Mouse (Mus musculus): ENCODE measurements around the gene Gm4131. TPM values are rescaled to one million over a fixed set of nuclear protein-coding genes. Genes with fewer than 3 reads are reported as not detected.

Gm4131 gene
- total RNA-seq, 2 experiments from 2014 or later = not detected

DNA sequence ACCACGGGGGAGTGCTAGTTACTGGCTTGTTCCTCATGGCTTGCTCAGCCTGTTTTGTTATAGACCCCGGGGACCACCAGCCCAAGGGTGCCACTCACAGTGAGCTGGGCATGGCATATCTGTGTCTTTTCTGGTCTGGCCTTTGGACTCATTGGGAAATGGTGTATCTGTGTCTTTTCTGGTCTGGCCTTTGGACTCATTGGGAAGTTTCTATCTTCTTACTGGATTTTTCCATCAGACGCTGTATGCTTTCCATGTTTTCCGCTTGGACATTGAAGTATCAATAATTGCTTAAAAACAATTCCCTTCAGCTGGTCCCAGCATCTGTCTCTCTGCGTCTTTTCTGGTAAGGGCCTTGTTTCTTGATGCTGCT lies 98.0 kb downstream of the Gm4131 start:
- ATAC-seq (replicated peaks; ENCODE audit: low FRiP score, low TSS enrichment, poor library complexity, severe bottlenecking) = no peak

DNA sequence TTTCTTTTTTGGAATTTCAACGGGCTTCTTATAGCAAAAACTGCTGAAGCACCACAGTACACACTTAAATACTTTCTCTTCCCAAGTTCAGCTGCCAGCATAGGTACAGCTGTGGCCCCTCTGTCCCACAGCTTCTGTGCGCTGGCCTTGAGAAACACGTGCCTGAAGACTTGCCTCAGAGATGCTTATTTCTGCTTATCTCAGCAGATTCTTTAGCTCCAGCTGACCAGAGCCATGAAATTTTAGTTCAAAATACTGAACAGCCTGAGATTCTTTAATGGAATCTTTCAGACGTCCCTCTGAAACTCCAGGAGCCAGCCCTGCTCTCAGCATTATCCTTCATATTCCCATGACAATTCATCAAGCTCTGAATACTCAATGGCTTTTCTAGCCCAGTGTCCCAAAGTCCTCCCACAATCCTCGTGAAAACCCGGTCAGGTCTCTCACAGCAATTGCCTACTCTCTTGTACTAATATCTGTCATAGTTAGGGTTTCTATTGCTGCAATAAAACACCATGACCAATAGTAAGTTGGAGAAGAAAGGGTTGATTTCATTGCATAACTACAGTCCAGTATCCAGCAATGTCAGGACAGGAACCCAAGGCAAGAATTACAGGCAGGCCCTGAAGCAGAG lies 98.5 kb downstream of the Gm4131 start:
- no peak for ATAC-seq (replicated peaks; ENCODE audit: low FRiP score, low TSS enrichment, poor library complexity, severe bottlenecking)

DNA sequence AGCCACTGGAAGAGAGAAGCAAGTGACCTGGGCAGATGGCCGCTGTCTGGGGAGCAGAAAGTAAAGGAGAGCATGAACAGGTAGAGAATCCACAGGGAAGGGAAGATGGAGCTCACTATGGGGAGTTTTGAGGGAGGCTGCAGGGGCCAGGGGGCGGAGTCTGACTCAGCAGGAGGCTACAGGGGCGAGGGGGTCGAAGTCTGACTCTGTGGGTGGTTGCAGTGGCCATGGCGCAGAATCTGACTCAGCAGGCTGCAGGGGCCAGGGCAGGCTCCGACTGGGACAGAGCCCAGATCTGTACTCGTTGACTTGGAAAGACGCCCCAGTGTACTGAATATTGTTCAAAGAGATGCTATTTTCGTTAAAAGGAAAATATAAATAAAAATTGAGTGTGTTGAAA lies 101.8 kb downstream of the Gm4131 start:
- no peak for ATAC-seq (replicated peaks; ENCODE audit: low FRiP score, low TSS enrichment, poor library complexity, severe bottlenecking)

DNA sequence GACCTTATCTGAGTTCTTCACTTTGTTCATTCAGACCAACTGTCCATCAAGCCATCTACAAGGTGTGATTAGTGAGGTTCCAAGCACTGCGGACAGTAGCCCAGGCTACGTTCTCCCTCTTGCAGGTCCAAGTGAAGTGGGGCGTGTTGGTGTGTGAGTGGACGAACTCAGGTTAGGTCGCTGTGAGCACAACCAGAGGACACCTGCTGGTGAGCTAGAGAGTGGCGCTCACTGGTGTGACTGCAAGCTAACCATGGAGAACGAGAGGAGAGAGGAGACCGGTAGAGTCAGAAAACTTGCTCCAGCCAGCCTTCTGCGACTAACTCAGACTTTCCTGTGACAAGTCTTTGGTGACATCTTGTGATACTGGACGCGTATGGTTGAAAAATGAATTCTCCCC lies 107.2 kb downstream of the Gm4131 start:
- no peak for ATAC-seq (replicated peaks; ENCODE audit: low FRiP score, low TSS enrichment, poor library complexity, severe bottlenecking)

DNA sequence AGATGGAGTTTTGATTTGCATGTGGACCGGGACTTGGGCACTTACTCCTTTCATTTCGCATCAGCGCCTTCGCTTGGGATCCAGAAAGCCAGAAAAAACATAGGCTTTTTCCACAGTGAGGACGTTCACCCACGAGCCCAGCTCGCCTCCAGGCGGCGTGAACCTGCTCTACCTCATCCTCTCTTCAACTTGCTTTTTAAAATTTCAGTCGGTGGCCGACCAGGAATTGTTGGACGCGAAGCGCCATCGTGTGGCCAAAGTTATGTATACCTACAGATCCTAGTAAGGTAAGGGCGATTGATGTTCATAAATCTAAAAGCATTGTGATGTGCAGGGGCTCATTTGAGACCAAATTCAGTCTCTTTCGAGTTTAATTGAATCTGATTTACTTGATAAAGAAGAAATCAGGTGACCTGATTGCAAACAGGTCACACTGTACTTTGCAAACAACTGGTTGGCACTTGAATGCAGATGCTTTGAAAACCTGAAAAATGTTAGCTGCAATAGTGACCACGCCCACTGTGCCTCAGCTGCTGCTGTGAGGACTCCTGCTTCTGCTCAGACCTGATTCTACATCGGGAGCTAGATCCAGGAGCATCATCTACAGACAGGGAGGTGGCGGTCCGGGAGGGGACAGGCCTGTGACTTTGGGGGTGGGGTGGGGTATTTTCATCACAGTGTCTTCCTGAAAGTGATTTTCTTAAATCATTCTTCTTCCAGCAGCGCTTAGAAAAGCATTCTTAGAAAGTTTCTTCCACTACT lies 109.1 kb downstream of the Gm4131 start:
- ATAC-seq (replicated peaks; ENCODE audit: low FRiP score, low TSS enrichment, poor library complexity, severe bottlenecking) = peak; percentile 59; the same call in 1 of the 2 replicates

DNA sequence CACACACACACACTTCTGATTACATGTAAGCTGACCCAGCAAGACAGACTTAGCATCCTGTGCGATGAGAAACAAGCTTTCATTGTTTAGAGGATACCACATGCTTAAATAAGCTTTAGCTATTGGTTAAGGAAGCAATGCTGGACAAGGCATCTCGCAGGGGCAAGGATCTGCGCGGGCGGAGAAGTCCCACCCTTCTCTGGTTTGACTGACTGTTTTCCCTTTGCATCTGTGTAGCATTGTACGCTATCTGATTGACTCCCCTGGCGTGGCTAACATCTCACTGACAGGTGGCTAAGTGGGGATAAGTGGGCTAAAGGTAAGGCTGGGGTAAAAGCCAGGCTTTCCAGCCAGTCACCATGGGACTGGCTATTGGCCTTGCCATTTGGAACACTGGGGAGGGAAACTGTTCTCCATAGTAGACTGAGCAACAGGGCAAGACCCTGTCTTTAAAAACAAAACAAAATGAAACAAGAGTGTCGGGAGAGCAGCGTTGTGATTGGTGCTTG lies 110.4 kb downstream of the Gm4131 start, which contains the start of gene Gucy1b2:
Gucy1b2 (minus strand) TSS at position 51 of the 509 bp plus-strand sequence.
- no peak for ATAC-seq (replicated peaks; ENCODE audit: low FRiP score, low TSS enrichment, poor library complexity, severe bottlenecking)

DNA sequence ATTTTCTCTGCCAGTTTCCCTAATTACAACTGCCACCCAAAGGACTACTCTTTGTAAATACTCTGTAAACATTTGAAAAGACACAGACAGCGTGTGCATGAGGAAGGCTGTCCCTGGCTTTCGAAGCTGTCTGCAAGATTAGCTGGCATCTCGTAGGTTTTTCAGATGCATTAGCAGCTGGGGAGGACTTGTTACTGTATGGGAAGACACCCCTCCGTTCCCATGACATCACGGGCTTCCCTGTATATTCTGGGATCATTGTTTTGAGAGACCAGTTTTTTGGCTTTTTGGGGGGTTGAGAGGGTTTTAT lies 111.2 kb downstream of the Gm4131 start:
- no peak for ATAC-seq (replicated peaks; ENCODE audit: low FRiP score, low TSS enrichment, poor library complexity, severe bottlenecking)

DNA sequence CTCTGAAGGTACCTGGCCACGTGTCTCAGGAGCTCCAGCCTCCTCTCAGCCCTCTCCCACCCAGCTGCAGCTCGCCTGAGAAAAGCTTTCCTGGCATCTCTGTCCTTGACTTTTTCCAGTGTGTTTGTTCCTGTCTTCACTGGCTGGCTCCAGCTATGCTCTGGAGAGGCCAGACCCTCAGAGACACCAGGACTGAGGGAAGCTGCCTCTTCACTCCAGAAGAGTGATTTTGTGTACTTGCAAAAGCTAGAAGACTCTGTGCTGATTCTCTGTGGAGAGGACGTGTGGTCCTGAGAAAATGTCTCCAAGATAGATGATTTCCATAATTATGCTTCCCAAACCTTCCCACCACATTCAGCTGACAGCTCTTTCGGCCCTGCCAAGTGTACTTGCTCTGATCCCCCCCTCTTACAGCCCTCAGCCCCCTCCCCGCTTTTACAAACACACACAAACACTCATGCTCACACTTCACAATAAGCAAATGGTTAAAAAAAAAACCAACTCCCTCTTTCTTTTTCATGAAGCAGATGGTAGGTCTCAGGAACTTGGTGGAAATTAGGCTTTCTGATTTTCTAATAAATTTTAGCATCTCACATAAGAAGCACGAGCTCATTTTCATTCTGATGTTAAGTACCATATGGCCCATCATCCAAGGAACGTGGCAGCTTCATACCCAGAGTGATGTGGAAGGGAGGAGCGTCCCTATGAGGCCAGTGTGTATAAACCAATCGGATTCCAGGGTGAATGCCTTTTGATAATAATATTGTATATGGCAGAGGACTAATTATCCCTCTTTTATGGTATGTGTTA lies 111.8 kb downstream of the Gm4131 start:
- ATAC-seq (replicated peaks; ENCODE audit: low FRiP score, low TSS enrichment, poor library complexity, severe bottlenecking) = no peak

DNA sequence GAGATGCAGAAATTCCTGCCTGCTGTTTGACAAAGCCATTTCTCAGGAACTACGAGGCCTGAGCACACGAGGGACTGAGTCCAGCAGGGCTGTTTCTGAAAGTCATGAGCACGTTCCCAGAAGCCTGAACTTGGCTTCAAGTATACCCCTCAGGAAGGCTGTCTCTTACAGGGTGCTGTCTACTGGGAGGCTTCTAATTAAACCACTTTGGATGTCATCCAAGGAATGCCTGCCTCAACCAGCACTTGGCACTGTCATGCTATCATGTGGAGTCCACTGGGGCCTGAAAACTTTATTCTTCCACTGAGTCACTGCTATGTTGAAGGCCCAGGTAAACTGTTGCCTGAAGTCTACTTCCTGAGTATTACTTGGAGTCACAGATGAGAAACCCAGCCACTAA lies 112.6 kb downstream of the Gm4131 start:
- no peak for ATAC-seq (replicated peaks; ENCODE audit: low FRiP score, low TSS enrichment, poor library complexity, severe bottlenecking)

DNA sequence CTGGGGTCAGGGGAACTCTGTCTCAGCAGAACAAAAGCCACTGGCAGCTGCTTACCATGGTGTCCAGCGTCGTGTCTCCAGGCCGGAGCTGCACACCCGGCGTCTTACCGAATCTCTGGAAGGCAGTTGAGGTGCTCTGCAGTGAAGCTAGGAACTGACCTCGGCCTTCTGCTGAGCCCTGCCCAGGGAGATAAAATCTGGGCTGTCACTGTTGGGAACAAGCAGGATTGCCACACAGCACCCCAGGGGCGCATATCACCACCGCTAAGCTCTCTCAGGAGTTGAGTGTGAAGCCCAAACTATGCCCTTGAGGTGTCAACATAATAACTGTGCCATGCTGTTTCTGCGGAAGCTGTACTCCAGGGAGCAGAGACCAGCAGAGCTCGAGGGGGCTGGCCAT lies 113.4 kb downstream of the Gm4131 start:
- no peak for ATAC-seq (replicated peaks; ENCODE audit: low FRiP score, low TSS enrichment, poor library complexity, severe bottlenecking)

DNA sequence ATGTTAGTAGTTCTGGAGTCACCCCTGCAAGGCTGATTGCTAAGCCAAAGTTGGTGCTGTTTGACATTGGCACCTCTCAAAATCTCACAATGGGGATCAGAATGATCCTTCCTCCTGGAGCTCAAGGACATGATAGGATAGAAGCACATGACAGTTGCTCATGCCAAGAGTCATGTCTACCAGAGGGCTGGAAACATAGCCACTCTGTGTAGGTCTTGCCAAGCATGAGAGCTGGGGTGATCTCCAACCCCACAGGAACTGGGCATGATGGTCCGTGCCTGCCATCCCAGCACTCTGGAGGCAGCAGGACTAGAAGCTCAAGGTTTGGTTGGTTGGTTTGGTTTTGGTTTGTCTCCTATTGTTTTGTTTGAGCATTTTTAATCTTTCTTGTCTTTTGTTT lies 116.0 kb downstream of the Gm4131 start:
- no peak for ATAC-seq (replicated peaks; ENCODE audit: low FRiP score, low TSS enrichment, poor library complexity, severe bottlenecking)

DNA sequence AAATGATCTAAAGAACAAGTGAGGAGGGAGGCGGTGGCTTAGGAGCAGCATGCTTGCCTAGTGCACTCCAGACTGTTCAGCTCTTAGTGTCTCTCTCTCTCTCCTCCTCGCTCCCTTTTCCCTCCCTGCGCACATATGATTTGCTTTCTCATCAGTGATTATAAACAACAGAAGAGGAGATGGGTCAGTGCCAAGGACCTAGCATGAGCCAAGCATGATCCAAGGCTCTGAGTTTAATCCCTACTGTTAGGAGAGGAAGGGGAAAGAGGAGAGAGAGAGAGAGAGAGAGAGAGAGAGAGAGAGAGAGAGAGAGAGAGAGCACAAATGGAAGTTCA lies 119.5 kb downstream of the Gm4131 start:
- no peak for ATAC-seq (replicated peaks; ENCODE audit: low FRiP score, low TSS enrichment, poor library complexity, severe bottlenecking)

DNA sequence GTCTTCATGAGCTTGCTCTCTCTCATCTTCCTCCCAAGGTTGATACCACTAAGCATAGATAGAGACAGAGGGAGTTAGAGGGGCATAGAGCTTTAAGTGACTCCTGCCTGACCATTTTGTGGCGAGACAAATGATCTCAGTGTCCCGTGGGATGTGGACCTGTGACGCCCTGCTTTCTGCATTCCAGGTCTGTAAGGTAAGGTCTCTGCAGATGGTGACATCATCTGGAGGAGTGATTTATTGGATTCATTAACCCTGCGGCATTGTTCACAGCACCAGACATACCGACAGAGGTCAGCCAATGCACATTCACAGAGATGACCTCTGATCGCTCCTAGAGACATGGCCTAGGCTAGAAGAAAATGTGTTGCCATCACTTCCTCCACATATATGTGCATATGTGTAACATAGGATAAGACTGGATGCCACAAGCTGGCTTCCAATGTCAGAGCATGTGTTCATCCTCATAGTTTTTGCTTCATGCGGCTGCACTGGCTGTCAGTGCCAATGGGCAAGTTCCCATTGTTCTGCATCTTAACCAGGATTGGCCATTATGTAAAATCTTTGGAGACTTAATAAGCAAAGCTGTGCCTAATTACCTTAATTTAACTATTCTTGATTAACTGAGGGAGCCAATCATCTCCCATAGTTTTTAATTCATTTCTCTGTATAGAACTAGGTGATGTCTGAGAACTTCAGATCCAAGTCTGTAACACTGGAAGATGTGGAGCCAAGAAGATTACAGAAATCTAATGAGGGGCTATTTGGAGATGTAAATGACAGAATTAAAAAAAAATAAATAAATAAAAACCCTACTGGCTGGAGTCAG lies 120.1 kb downstream of the Gm4131 start:
- no peak for ATAC-seq (replicated peaks; ENCODE audit: low FRiP score, low TSS enrichment, poor library complexity, severe bottlenecking)

DNA sequence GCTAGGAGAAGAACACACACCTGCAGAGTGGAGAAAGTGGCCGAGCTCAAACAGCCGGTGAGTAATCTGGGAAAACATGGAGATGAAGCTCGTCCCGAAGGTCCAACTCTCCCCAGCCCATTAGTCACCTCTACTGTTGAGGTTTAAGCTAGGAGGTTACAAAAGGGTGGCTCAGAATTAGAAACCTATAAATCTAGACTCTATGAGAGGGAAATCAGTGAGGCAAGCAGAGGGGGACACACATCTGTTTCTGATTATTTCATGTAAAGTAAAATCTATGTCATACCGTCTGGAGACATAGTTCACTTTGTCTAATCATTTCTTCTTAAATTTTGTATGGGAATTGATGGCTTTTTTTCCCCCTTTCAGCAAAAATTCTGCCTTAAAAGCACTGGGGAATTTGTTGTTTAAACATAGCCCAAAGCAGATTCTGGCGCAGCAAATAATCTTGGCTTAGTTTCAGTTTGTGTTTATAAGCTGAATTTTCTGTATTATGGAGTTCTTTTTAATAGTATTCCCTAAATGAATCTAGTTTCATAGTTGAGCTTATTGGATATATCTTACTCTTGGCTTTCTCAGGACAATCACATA lies 122.8 kb downstream of the Gm4131 start:
- ATAC-seq (replicated peaks; ENCODE audit: low FRiP score, low TSS enrichment, poor library complexity, severe bottlenecking) = no peak

DNA sequence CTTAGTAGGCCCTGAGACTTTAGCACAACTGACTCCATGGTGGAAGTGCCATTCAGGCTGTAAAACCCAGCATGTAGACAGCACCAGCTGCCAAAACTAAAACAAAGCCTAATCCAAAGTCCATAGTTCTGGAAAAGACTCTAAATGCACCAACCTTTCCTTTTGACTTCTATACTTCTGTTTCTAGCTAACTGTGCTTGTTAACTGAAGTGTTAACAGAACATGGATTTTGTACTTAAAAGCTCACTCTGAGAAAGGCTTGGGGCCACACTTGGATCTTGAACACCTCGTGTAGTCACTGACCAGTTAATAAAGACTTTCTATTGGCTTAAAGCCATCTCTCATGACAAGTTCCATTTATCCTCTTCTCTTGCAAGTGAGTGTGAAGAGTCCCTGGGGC lies 123.8 kb downstream of the Gm4131 start:
- ATAC-seq (replicated peaks; ENCODE audit: low FRiP score, low TSS enrichment, poor library complexity, severe bottlenecking) = no peak

DNA sequence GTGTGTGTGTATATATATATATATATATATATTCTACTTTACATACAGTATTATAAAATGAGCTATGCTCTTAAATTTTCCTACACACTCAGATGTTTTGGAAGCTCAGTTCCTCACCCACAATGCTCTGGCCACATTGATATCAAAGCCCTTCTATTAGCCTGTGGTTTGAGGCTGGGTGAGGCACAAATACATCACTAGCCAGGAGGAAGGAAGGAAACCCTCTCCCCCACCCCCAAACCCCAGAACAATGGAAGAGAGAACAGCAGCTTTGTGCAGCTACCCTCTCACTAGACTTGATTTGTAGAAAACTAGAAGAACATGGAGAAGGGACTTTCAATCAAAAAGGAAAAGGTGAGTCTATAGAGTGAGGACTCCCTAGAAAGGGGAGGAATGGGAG lies 126.7 kb downstream of the Gm4131 start:
- no peak for ATAC-seq (replicated peaks; ENCODE audit: low FRiP score, low TSS enrichment, poor library complexity, severe bottlenecking)

DNA sequence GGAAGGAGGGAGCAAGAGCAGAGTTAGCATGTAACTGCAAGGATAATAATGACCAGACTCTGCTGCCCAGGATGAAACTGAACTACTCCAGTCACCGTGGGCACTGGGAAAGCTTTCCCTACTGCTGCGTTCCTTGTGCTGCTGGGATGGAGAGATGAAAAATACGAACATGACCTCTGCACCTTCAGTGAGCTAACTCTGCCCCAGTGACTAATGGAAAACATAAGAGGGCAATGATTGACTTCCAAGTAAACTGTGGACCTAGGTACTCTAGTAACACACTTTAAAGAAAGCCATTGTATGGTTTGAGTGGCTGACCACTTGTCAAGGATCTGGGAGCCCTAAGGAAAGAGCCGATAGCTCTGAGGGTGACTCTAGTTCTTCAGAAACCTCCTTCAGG lies 128.5 kb downstream of the Gm4131 start:
- ATAC-seq (replicated peaks; ENCODE audit: low FRiP score, low TSS enrichment, poor library complexity, severe bottlenecking) = no peak

DNA sequence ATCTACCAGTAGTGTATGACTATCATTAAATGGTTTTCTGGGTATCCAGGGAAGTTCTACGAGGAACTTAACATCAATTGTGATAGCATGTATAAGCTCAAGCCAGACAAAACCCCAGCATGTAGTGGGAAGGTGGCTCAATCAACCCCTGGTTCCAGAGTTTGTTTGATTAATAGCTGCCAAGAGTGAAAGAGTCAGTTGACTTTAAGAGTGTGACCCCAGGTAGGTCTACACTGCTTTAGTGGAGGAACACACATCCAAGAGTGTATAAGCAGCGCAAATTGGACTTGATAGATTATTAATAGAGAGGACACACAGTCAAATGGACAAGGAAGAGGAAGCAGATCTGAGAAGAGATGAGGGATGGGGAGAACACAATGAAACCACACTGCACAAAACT lies 128.9 kb downstream of the Gm4131 start:
- no peak for ATAC-seq (replicated peaks; ENCODE audit: low FRiP score, low TSS enrichment, poor library complexity, severe bottlenecking)

DNA sequence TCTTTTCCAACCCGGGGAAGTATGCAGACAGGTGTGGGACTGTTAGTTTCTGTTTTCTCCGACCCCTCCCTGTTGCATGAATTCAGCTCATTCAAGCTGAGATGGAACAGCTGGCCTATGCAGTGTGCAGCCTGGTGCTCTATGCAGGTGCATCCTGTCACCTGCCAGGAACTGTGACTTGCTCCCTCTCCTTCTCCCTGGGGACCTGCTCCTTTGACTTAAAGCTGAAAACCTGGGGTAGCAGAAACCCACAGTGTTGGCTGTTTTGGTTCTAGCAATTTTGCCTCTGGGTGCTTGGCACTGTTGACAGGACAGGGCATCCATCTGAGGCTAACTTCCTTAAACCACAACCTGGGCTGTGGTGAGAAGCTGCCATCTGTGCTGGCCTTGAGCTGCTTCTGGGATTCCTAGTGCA lies 141.4 kb downstream of the Gm4131 start:
- no peak for ATAC-seq (replicated peaks; ENCODE audit: low FRiP score, low TSS enrichment, poor library complexity, severe bottlenecking)
